Mouse (Mus musculus): ENCODE results near the gene Cenpj. TPM values are rescaled to one million over a fixed set of nuclear protein-coding genes. Genes with fewer than 3 reads are reported as not detected.

Cenpj gene
- polyA plus RNA-seq, 1 experiment: 6.9 TPM

DNA sequence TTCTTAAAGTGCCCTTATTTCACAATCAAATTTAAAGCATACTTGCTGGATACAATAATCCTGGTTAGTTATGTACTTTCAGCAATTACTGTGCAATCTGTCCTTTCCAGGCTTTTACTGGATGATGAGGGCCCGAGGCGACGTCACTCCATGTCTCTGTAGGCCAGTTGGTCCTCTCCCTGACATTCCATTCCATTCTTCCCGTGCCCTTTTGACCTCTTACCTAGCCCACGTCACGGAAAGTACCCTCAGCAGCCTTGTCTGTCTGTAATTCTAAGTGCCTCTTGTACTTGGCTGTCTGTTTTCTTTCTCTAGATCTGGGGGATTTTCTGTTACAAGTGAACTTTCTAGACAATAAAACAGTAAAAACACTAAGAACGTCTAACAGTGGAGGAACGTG is 3.8 kb upstream of the Cenpj start:
- no peak for DNase-seq (ENCODE audit: low read depth)
- no peak for TF ChIP-seq POLR2A (IDR thresholded peaks at IDR 0.05; ENCODE audit: borderline replicate concordance, extremely low read depth, insufficient read depth, insufficient read length, poor library complexity, severe bottlenecking)
- TF ChIP-seq CTCF (IDR thresholded peaks at IDR 0.05; ENCODE audit: borderline replicate concordance, extremely low read depth, insufficient read depth, insufficient read length): no peak

DNA sequence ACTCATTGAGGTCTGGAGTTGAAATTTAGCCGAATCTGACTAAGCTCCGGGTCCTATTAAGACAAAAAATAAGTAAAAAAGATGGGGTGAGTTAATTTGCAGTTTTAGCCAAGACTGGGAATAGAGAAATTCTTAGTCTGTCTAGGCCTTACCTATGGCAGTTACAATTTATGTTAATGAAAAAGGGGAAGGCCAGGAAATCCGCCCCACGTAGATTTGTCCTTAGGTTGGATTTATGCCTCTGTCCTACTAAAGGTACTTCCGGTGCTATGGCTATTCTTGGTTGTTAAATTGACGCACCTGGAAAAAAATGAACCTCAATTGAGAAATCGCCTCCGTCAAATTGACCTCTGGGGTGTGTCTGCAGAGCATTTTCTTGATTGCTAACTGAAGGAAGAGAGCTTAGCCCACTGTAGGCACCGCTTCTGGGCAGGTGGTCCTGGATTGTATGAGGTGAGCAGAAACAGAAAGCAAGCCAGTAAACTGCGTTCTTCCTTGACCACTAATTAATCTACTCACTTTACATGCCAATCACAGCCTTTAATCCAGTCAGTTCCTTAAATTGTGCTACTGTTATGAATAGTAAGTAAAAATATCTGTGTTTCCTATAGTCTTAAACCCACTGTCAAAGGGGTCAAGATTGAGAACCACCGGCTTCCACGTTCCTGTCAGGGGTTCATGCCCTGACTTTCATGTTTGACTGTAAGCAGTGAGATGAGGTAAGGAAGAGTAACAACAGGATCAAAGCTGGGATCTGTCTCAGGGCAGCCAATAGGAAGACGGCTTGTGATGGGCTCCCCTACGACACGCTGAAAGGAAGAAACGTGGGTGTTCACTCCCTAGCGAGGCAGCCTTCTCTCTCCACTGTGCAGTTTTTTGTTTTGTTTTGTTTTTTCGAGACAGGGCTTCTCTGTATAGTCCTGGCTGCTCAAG is 1.0 kb upstream of the Cenpj start:
- DNase-seq (ENCODE audit: low read depth): no peak
- no peak for TF ChIP-seq POLR2A (IDR thresholded peaks at IDR 0.05; ENCODE audit: borderline replicate concordance, extremely low read depth, insufficient read depth, insufficient read length, poor library complexity, severe bottlenecking)
- no peak for TF ChIP-seq CTCF (IDR thresholded peaks at IDR 0.05; ENCODE audit: borderline replicate concordance, extremely low read depth, insufficient read depth, insufficient read length)

DNA sequence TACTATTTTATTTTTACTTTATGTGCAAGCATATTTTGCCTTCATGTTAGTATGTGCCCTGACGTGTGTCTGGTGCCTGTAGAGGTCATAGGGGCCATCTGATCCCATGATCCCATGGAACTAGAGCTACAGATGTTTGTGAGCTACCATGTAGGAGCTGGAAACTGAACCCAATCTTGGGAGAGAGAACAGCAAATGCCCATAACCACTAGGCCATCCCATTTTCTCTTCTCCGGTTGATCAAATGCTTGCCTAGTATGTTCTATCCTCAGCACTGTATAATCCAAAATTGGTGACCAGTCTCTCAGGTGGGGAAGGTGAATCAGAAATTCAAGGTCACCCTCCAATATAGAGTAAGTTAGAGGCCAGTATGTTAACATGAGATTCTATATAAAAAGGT is 2.7 kb downstream of the Cenpj start:
- DNase-seq (ENCODE audit: low read depth): no peak

DNA sequence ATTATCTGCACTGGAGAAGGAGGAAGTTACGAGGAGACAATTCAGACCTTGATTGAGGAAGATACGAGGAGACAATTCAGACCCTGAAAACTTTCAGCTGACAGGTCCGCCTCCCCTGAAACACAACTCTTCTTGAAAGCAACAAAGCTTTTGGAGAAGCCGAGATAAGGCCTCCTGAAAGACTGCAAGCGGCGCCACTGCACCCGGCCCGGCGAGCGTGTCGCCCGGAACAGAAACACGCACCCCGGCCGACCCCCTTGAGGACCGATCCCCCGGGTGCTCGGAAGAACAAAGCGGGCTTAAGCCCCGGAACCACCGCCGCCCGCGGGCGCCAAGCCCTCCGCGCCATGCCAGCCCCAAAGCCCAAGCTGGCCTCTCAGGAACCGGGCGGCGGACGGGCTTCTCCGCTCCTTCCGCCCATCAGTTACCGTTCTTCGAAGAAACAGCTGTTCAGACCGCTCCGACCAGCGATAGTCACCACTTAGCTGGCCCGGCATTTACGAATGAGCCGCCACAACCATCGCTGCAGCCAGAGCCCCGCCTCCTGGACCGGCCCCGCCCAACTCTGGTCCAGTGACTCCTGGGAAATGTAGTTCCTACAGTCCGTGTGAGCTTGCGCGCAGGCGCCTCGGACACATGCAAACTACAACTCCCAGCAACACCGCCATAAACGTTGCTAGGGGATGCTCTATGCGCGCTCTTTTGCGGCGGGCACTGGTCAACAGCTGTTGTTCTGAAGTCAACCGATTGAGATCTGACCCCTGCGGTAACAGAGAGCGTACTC is 3.7 kb downstream of the Cenpj start:
- peak; percentile 35; the same call in 1 of the 2 replicates for TF ChIP-seq POLR2A (IDR thresholded peaks at IDR 0.05; ENCODE audit: borderline replicate concordance, extremely low read depth, insufficient read depth, insufficient read length, poor library complexity, severe bottlenecking)
- TF ChIP-seq CTCF (IDR thresholded peaks at IDR 0.05; ENCODE audit: borderline replicate concordance, extremely low read depth, insufficient read depth, insufficient read length): no peak
- peak; percentile 99 for DNase-seq (ENCODE audit: low read depth)

More for the DNA sequence above, 2.7 kb downstream of the Cenpj start:
- TF ChIP-seq CTCF (IDR thresholded peaks at IDR 0.05; ENCODE audit: borderline replicate concordance, extremely low read depth, insufficient read depth, insufficient read length): no peak

DNA sequence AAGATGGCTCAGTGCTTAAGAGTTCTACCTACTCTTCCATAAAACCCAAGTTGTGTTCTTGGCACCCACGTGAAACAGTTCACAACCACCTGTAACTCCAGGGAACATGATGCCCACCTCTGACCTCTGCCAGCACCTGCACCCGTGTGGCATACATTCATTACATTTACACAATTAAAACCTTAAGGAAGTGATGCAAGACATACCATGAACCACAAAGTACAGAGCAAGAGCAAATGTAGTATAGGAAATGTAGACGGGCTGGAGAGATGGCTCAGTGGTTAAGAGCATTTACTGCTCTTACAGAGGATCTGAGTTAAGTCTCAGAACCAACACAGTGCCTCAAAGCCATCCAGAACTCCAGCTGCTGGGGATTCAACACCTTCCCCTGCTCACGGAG is 6.2 kb downstream of the Cenpj start:
- TF ChIP-seq CTCF (IDR thresholded peaks at IDR 0.05; ENCODE audit: borderline replicate concordance, extremely low read depth, insufficient read depth, insufficient read length): no peak
- no peak for TF ChIP-seq POLR2A (IDR thresholded peaks at IDR 0.05; ENCODE audit: borderline replicate concordance, extremely low read depth, insufficient read depth, insufficient read length, poor library complexity, severe bottlenecking)
- no peak for DNase-seq (ENCODE audit: low read depth)

DNA sequence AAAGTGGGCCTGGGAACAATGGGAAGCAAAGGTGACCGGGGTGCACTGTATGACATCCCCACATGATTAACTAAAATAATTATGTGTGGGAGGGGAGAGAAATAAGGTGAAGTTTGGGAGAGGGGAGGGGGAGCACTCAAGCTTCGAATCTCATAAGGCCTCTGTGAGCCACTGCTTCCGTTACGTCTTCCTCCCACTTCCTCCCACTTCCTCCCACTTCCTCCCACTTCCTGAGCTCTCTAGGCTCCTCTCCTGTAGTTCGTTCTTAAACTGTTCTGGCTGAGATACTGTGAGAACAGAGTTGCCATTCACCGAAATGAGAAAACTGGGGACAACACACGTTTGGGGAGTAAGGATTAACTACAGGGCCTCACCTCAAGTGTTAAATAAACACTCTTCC is 7.7 kb downstream of the Cenpj start:
- no peak for TF ChIP-seq CTCF (IDR thresholded peaks at IDR 0.05; ENCODE audit: borderline replicate concordance, extremely low read depth, insufficient read depth, insufficient read length)
- no peak for TF ChIP-seq POLR2A (IDR thresholded peaks at IDR 0.05; ENCODE audit: borderline replicate concordance, extremely low read depth, insufficient read depth, insufficient read length, poor library complexity, severe bottlenecking)
- no peak for DNase-seq (ENCODE audit: low read depth)

DNA sequence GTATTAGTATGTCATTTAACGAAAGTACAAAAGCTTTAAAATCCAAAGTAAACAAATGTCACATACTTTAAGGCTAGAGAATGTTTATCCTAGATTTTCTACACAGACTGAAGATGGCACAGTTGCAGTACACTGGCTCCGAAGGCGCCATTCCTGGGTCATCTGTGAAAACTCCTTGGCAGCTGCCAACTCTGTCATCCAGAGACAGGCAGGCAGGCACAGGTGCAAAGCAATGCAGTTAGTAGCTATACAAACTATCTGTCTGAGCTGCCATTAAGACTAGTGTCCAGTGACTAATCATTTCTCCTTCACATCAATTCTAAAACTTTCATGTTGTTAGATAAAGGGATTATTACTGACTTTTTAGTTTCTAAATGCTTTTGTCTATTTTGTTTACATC is 16.1 kb downstream of the Cenpj start:
- TF ChIP-seq CTCF (IDR thresholded peaks at IDR 0.05; ENCODE audit: borderline replicate concordance, extremely low read depth, insufficient read depth, insufficient read length) (no peak), POLR2A (IDR thresholded peaks at IDR 0.05; ENCODE audit: borderline replicate concordance, extremely low read depth, insufficient read depth, insufficient read length, poor library complexity, severe bottlenecking) (no peak)
- DNase-seq (ENCODE audit: low read depth): no peak

DNA sequence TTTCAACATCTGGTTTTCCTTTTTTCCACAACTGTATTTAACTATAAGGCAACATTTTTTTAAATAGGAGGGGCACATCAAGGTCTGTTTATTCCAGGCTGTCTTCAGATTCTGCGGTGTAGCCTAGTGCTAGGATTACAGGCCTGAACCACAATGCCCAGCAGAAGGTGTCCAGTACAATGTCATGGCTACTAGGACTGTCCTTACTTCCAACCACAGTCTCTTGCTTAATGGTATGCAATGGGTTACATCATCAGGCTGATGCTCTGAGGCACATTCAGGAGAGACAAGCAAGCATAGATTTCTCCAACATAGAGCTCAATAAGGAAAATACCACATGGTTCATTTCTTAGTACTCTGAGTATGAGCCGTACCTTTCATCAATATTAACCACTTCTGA is 20.5 kb downstream of the Cenpj start:
- TF ChIP-seq POLR2A (IDR thresholded peaks at IDR 0.05; ENCODE audit: borderline replicate concordance, extremely low read depth, insufficient read depth, insufficient read length, poor library complexity, severe bottlenecking): no peak
- TF ChIP-seq CTCF (IDR thresholded peaks at IDR 0.05; ENCODE audit: borderline replicate concordance, extremely low read depth, insufficient read depth, insufficient read length): no peak
- no peak for DNase-seq (ENCODE audit: low read depth)

DNA sequence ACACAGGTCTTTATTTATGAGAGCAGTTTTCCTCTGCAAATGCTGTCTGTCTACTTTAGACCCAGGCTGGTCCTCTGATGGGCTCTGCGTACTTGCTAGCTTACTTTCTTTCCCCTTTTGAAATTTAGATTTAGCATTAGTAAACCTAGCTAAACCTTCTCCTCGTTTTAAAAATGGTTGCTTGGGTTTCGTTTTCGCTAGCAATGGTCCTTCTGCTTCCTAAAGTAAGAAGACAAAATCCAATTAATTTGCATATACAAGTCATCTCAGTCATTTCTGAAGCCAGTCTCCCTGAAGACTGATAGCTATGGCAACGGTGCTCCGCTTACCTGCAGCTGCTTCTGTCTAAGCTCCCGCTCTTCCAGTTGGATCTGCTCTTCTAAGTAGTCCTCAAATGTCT is 21.9 kb downstream of the Cenpj start:
- TF ChIP-seq POLR2A (IDR thresholded peaks at IDR 0.05; ENCODE audit: borderline replicate concordance, extremely low read depth, insufficient read depth, insufficient read length, poor library complexity, severe bottlenecking) (no peak), CTCF (IDR thresholded peaks at IDR 0.05; ENCODE audit: borderline replicate concordance, extremely low read depth, insufficient read depth, insufficient read length) (no peak)
- no peak for DNase-seq (ENCODE audit: low read depth)

DNA sequence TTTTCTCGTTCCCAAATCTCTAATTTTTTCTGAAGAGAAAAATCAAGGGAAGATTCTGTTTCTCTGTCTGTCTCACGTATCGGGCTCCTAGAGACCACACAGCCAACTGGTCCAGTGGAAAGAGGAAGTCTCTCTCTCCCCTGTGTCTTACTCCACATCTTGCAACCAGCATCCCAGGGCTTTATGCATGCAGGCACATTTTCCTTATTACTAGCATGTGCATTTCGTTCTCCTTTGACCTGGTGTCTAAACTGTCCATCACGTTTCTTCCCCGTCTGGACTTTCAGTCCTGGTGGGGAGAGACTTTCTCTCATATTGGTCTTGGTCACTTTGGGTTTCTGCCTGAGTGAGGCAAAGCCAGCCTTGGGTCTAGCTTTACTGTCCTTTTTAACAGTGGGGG is 22.3 kb downstream of the Cenpj start:
- no peak for DNase-seq (ENCODE audit: low read depth)
- TF ChIP-seq CTCF (IDR thresholded peaks at IDR 0.05; ENCODE audit: borderline replicate concordance, extremely low read depth, insufficient read depth, insufficient read length): no peak
- no peak for TF ChIP-seq POLR2A (IDR thresholded peaks at IDR 0.05; ENCODE audit: borderline replicate concordance, extremely low read depth, insufficient read depth, insufficient read length, poor library complexity, severe bottlenecking)

DNA sequence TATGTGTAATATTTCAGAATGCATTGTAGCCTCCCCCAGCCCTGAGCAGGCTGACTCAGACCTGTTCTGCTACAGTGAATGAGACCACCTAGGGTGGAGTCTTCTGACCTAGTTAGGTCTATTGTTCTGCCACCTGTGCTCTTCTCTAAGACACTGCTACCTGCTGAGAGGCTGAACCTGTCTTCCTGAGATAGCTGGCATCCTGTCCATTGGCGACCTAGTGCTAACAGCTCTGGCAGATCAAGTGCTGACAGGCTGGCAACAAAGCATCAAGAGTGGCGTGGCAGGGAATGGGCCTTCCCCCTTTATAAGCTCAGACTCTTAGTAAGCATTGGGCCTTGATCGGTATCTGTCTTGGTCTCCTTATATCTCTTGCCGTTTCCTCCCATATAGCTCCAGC is 24.3 kb downstream of the Cenpj start:
- no peak for DNase-seq (ENCODE audit: low read depth)
- TF ChIP-seq POLR2A (IDR thresholded peaks at IDR 0.05; ENCODE audit: borderline replicate concordance, extremely low read depth, insufficient read depth, insufficient read length, poor library complexity, severe bottlenecking) (no peak), CTCF (IDR thresholded peaks at IDR 0.05; ENCODE audit: borderline replicate concordance, extremely low read depth, insufficient read depth, insufficient read length) (no peak)

Data from brain, embryonic 14.5 days (tissue).